Mouse (Mus musculus) olfactory bulb, adult 2 months (tissue): Measurements from ENCODE around the gene Grtp1.

Experiments
- CTCF ChIP-seq: fragments of 200-500 bp; IDR thresholded peaks from 2 replicates; pipeline ENCODE4 v1.5.1; 2012; ENCODE audit warnings: low read depth, mild to moderate bottlenecking, low read length, moderate library complexity; ENCODE audit not compliant: insufficient read depth
- POLR2A ChIP-seq: fragments of 200-500 bp; IDR thresholded peaks from 2 replicates; pipeline ENCODE4 v1.6.1; 2012; ENCODE audit warnings: mild to moderate bottlenecking, low read depth, low read length, moderate library complexity; ENCODE audit not compliant: insufficient read depth

- TF ChIP-seq CTCF (no peak), POLR2A (no peak)
Measured at GRCm38 (mm10) chr8:13174305-13174704, 26.1 kb downstream of the Grtp1 start.
